Mouse (Mus musculus): ENCODE results near the gene Ddx25.

The Ddx25 gene

GRCm38 (mm10) chr9:35541488-35541887 is 16.8 kb downstream of the Ddx25 start:
- peak; percentile 72 for DNase-seq (ENCODE audit: low spot score)

GRCm38 (mm10) chr9:35541024-35541423 is 17.3 kb downstream of the Ddx25 start:
- no peak for DNase-seq (ENCODE audit: low spot score)

- no peak for DNase-seq (ENCODE audit: low spot score)
Observed at GRCm38 (mm10) chr9:35539001-35539750, 19.2 kb downstream of the Ddx25 start.

- DNase-seq (ENCODE audit: low spot score), result no peak
Observed at GRCm38 (mm10) chr9:35535876-35536275, 22.5 kb downstream of the Ddx25 start.

DNA sequence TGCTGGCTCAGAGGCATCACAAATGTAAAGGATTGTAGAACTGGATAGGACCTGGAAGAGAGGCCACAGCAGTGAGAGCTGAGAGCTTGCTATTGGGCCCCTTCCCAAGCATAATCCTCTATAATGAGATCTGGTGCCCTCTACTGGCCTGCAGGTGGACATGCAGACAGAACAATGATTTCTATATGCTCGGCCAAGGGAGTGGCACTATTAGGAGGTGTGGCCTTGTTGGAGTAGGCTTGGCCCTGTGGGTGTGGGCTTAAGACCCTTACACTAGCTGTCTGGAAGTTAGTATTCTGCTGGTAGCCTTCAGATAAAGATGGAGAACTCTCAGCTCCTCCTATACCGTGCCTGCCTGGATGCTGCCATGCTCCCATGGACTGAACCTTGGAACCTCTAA is 23.2 kb downstream of the Ddx25 start:
- DNase-seq (ENCODE audit: low spot score), result no peak

GRCm38 (mm10) chr9:35533266-35533665 is 25.1 kb downstream of the Ddx25 start:
- DNase-seq (ENCODE audit: low spot score), result no peak

DNA sequence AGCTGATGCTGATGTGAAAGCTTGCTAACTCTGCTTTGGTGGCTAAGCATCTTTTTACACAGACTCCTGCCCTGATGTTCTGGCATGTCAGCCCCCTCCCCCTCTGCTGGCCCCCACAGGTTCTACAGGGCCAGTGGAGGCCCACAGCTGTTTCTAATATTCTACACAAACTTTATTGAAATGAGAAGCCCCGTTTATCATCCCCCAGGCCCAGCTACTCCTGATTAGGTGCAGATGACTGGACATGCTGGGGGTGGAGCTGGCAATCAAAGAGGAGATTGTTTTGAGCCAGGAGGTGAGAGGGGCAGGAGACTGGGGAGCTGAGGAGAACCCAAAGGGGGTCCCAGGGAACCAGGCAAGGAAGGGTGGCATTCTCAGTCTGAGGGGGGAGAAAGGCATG is 28.5 kb downstream of the Ddx25 start:
- DNase-seq (ENCODE audit: low spot score), result no peak

GRCm38 (mm10) chr9:35529141-35529540 is 29.2 kb downstream of the Ddx25 start:
- DNase-seq (ENCODE audit: low spot score), result no peak

DNA sequence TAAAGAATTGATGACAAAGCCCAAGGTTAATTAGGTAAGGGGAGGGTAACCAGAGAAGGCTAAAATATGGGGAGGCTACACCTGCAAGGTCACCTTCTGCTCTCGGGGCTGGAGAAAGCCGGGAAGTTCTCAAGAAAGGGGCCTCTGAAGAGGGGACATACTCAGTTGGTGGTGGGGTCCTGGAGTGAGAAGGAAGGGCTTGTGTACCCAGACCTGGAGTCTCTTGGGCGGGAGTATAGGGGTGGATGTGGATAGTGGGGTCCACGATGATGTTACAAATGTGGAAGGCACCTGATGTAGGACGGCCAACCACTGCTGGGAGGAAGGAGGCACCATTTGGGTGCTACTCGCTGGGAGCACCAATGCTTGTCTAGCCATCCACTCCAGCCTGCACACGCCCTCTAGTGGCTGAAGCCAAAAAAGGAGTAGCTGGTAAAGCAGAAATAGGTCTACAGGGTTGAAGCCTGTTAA is 34.4 kb downstream of the Ddx25 start:
- peak; percentile 62 for DNase-seq (ENCODE audit: low spot score)

GRCm38 (mm10) chr9:35523541-35523940 is 34.8 kb downstream of the Ddx25 start:
- DNase-seq (ENCODE audit: low spot score), result peak; percentile 37

- DNase-seq (ENCODE audit: low spot score), result no peak
Observed at GRCm38 (mm10) chr9:35522821-35523515, 35.4 kb downstream of the Ddx25 start.

- DNase-seq (ENCODE audit: low spot score), result no peak
Observed at GRCm38 (mm10) chr9:35522241-35522640, 36.1 kb downstream of the Ddx25 start.

DNA sequence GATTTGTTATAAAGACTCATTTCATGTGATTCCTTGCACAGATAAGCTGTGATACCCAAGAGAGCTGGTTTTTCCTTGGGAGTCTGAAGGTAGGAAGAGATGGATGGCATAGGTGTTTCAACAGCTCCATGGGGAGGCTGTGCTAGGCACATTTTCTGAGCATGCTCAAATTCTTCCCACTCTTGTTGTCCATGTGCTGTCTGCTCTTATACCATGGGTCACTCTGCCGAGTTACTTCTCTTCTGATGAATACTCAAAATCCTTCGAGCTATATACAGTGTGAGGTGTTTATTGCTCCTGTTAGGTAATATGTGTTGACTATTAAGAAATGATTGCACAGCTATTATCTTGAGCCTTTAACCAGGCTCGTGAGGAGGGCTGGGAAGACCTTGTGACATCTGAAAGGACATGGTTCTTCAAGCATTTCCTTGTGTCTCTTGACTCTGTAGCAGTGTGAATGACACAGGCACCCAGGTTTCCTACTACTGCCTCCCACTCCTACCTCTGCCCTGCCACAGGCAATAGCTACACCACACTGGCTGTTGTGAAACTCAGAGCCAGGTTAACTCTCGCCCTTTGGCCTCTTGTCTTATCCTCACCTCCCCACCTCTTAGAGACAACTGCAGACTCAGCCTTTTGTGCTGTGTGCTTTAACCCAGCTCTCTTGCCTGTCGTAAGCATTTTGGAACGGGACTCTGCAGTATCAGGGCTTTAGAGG is 37.5 kb downstream of the Ddx25 start:
- no peak for DNase-seq (ENCODE audit: low spot score)

GRCm38 (mm10) chr9:35518169-35518568 is 40.2 kb downstream of the Ddx25 start, which contains the start of gene Gm1113:
Gene Gm1113 (minus strand): TSS chr9:35518269.
- DNase-seq (ENCODE audit: low spot score), result no peak

GRCm38 (mm10) chr9:35516711-35517110 is 41.6 kb downstream of the Ddx25 start:
- DNase-seq (ENCODE audit: low spot score), result no peak

GRCm38 (mm10) chr9:35516182-35516581 is 42.1 kb downstream of the Ddx25 start:
- no peak for DNase-seq (ENCODE audit: low spot score)

DNA sequence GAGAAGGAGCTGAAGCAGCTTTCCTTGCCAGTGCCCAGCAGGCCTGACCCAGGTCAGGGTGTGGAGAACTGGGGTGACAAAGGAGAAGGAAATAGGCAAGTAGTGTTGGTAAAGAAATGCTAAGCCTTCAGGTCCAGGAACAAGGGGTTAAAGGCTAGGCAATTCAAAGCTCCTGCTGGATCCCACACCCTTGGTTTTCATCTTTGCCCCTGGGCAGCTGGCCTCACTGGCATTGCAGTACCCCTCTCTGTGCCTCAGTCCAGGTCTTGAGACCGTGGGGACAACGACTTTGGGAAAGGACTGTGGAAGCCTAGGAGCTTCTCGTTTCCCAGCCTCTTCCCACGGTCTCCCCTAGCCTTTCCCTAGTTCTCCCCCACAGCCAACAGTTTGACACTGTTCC is 44.4 kb downstream of the Ddx25 start:
- no peak for DNase-seq (ENCODE audit: low spot score)

GRCm38 (mm10) chr9:35508234-35508633 is 50.1 kb downstream of the Ddx25 start:
- DNase-seq (ENCODE audit: low spot score), result peak; percentile 33

DNA sequence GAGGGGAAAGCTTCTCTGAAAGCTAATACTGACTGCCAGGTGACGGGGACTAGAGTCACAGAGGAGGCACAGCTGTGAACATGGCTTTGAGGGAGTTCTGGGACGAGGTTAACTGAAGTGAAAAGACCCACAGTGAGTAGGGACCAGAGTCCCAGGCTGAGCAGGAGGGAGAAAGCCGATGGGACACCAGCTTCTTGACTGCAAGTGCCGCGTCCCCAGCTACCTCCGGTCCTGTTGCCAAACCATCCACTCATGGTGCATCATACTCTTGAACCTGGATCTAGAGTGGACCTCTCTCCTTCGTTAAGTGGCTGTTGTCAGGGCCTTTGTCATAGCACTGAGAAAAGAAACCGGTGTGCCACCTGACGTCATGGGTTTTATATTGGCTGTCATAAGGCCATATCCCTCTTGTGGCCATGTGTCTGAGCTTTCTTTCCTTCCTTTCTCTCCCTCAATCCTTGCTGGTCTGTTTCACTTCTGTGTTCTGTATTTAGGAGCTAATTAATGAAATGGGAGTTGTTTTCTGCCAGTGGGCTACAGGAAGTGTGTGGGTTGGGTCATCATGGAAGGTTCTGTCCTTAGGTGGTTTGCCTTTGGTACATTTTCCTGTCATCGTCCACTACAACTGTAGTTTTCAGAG is 55.8 kb downstream of the Ddx25 start:
- DNase-seq (ENCODE audit: low spot score), result no peak

GRCm38 (mm10) chr9:35499946-35500345 is 58.4 kb downstream of the Ddx25 start:
- DNase-seq (ENCODE audit: low spot score), result no peak

DNA sequence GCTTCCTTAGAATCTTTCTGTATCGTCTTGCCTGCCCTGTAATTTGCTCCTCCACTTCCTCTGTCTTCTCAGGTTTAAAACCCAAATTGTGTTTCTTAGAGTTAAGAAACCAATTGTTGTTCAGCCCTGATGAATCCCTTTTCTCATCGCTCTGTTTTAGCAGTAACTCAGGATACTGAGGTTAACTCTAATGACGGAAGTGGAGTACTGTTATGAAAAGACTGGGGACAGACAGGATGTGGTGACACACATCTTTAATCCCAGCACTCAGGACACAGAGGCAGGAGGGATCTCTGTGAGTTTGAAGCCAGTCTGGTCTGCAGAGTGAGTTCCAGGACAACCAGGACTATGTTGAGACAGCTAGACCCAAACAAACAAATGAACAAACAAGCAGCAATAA is 62.9 kb downstream of the Ddx25 start:
- DNase-seq (ENCODE audit: low spot score), result no peak

DNA sequence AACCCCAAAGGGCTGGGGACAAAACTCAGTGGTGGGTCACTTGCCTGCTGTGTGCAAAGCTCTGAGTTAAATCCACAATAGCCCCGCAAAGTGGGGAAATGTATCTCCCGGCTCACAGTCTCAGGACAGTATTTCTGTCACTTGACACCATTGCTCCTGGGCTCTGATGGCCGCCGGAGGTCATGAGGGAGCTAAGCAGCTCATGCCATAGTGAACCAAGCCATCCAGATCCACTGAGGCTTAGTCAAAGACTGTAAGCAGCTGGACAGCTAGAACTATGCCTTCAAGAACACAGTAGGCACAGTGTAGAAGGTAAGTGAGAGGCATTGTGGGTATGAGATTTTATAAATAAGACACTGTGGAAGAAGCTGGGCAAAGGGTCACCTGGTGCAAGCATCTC is 63.4 kb downstream of the Ddx25 start:
- no peak for DNase-seq (ENCODE audit: low spot score)
